Mouse (Mus musculus): ENCODE measurements at regions not wholly inside any gene's neighbourhood (a gene's known extent, or its start where the extent isn't known, plus 50 kb on each side); places are given as distances from the start of the nearest gene placed in this dataset.

DNA sequence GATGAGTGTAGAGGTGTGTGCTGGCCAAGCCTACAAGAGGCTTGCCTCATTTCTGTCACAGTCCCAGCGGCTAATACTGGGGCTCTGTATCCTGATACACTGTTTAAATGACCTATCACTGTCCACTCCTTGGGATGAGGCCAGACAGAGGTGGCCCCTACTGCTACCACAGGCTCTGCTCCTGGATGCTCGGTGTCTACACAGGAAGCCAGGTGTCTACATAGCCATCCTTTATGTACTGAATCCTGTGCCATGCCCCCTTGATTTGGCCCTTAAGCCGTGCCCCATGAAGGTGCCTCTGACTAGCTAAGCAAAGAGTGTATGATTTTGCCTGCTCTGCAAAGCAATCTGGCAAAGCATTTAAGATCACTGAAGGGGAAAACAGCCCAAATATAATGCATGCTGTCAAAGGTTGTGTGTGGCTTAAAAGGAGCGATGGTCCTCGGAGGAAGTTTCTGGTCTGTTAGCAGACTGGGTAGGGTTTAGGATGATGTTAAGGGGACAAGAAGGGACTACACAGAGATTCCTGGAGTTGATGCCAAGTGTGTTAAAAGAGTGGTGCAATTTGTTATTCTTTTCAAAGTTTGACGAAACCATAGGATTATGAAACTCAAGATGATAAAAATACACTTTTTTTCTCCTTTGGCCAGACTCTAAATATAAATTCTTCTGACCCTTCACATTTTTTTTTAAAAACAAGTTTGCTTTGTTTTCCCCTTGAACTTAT, 104.2 kb downstream of the E030025P04Rik start:
- no peak for DNase-seq (ENCODE audit: low read depth)

GRCm38 (mm10) chr11:109039060-109039791, 104.9 kb downstream of the E030025P04Rik start:
- no peak for DNase-seq (ENCODE audit: low read depth)

DNA sequence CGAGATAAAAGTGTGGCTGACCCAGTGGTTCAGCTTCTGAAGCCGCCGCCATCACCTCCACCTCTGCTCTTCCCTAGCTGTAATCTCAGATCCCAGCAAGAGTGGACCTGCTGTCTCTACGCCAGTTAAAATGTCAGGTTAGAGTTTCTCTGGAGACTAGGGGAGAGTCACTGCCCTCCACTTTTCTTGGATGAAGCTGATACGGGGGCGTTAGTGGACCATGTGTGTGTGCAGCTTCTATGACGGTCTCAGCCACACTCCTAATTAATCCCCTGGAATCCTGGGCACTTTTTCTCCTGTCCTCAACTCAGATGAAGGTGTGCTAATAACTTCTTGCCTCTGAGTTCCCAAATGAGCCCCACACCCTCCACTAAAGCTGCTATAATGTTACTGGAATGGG, 106.0 kb downstream of the E030025P04Rik start:
- DNase-seq (ENCODE audit: low read depth): no peak

DNA sequence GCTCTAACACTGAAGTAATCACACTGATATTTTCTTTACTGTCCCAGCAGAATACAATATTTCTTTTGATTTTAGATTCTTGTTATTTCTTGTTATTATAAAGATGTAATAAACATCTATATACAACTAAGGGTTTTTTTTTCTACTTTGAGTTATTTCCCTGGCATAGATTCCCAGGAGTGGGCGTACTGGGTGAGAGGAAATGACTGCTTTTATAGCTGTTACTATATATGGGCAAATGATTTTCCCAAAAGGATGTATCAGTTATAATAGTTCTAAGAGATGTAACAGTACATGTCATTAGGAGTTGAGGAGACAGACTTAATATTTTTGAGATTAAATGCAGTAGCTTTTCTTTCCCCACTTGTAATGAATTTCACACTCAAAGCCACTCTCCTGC, 109.6 kb downstream of the E030025P04Rik start:
- no peak for DNase-seq (ENCODE audit: low read depth)

DNA sequence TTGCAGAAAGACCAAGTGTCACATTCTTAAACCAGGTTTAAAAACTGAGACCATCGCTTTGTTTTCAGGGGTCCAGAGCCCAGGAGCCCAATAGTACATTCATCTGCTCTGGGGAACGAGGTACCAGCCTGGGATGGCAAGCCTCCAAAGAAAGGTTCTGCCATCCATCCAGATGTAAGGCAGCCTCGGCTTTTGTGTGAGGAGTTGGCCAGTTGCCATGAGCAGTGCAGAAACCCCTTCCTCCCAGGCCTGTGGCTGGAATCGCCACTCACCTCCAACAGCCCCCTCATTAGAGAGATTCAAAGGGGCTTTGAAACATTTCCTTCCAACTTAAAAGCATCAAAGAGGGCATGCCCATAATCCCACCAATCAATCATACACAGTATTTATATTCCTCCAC, 110.1 kb downstream of the E030025P04Rik start:
- DNase-seq (ENCODE audit: low read depth): no peak

DNA sequence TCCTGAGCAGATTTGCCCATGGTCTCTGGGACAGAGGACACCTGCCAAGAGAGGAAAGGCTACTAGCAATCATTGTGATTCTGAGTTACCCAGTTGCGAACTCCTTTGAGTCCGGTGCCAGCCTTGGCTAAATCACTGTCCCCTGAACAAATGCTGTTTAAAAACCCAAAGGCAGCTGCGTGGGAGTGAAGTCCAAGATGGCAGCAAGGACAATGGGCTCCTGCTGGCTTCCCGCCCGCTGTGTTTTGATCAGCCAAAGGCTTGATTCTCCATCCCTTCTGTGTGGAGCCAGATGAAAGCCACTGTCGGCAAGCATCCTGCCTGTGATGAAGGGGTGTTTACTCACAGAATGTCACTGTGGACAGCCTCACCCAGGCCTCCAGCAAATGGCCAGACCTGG, 111.4 kb downstream of the E030025P04Rik start:
- DNase-seq (ENCODE audit: low read depth): no peak

- DNase-seq (ENCODE audit: low read depth): peak; percentile 72
These were observed 110.3 kb downstream of the Axin2 start for GRCm38 (mm10) chr11:109030486-109030885.

DNA sequence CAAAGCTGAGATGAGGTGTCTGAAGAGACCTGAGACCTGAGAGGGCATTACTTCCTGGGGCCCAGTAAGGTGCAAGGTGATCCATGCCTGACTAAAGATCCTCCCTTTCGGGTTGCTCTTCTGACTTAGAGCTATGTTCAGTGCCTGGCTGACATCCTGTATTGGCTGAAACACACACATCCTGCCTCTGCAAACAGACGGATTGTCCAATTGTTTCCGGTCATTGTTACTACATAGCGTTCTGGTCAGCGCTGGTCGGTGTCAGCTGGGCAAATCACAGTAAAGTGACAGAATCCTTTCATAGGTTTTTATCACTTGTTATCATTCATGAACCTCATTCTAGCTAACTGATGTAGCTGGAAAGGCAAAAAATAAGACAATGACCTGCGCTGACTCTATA, 109.7 kb downstream of the Axin2 start:
- peak; percentile 15 for DNase-seq (ENCODE audit: low read depth)

DNA sequence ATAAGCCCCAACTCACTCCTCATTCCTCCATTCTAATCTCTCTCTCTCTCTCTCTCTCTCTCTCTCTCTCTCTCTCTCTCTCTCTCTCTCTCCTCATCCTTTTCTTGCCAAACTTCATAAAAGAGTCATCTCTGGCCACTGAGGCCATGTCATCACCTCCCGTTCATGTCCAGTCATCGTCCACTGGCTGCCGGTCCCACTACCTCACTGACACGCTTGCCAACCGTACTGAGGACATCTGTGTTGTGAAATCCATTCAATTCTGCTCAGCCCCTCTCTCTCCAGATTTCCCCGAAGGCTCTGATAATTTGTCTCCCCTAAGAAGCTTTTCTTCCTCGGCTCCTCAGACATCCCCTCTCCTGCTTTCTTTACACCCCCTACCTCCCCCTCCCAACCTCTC, 94.7 kb downstream of the Axin2 start:
- DNase-seq (ENCODE audit: low read depth): no peak

GRCm38 (mm10) chr11:109011161-109011560, 91.0 kb downstream of the Axin2 start:
- DNase-seq (ENCODE audit: low read depth): no peak

- no peak for DNase-seq (ENCODE audit: low read depth)
These were observed 88.7 kb downstream of the Axin2 start for GRCm38 (mm10) chr11:109008872-109009271.

- DNase-seq (ENCODE audit: low read depth): no peak
These were observed 85.5 kb downstream of the Axin2 start for GRCm38 (mm10) chr11:109005681-109006080.
